Comparison of ENCODE assay signal across 14 mouse cellular contexts in the genomic region with DNA sequence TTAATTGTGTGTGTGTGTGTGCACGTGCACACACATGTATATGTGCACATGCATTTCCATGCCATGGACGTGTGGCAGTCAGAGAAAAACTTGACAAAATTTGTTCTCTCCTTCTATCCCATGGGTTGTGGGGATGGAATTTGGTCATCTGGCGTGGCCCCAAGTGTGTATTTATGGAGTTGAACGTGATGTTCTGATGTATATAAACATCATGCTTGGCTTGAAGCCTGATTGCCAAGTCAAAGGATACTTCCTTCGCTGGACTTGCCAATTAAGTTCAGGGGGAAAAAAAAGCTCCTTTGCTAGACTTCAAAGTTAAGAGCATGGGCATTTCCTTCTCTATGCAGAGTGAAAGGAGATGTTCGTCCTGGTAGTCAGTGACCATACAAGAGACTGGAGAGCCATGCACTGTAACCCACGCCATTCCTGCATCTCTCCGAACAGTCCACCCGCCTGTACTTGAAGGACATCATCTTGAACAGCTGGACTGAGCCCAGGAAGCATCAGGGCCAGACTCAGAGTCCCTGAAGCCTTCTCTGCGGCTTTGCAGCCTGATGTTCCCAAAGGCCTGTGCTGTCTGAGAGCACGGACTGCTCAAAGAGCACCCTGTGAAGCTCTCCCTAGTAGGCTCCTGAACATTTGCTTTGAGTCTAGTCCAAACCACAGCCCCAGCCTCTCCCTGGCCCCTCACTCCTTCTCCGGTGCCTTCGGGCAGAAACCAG.
DNase-seq lines count a peak whose midpoint lies in the region; ATAC-seq and TF ChIP-seq lines count a peak whose summit lies in the region.
"Had no signal": no experiment of that assay in that cellular context is flagged by ENCODE, and none has a peak within 500 bp of the region (broad histone marks: within the 10 kb centered on the region; RNA-seq: fewer than 3 reads in every experiment).

No protein-coding gene starts in this region.

- TF ChIP-seq POLR2A in limb, embryonic 14.5 days (IDR thresholded peaks at IDR 0.05; ENCODE audit: borderline replicate concordance, extremely low read depth, insufficient read depth, insufficient read length): no peak

- H3K27ac ChIP-seq in heart, embryonic 16.5 days (ENCODE audit: low read length): peak overlapping the region; percentile 31; the same call in 1 of the 2 replicates
- no peak overlapping the region for H3K27ac ChIP-seq in limb, embryonic 14.5 days (replicated peaks; ENCODE audit: low read depth, low read length)
- H3K27ac ChIP-seq in limb, embryonic 10.5 days: no peak overlapping the region
- peak overlapping the region; percentile 40 for H3K27ac ChIP-seq in intestine, embryonic 16.5 days (ENCODE audit: low read length)
- H3K27ac ChIP-seq: hindbrain, embryonic 10.5 days; neural tube, embryonic 15.5 days had no signal

- 68% methylated on average over 13 of the region's 13 CpGs for WGBS in heart, embryonic 16.5 days
- 78% methylated on average over 13 of the region's 13 CpGs for WGBS in limb, embryonic 14.5 days
- WGBS in limb, embryonic 10.5 days: 90% methylated on average over 13 of the region's 13 CpGs
- 75% methylated on average over 13 of the region's 13 CpGs for WGBS in intestine, embryonic 16.5 days

- DNase-seq in heart, postnatal 25 days (ENCODE audit: low spot score): no peak
- DNase-seq in limb, embryonic 14.5 days (ENCODE audit: low spot score): no peak
- DNase-seq in limb, embryonic 10.5 days (ENCODE audit: low spot score): no peak
- DNase-seq in lung, postnatal 25 days (ENCODE audit: low spot score): peak; percentile 17
- DNase-seq in cerebellum, adult 9-10 months: no peak
- DNase-seq in spleen, postnatal 10 days (ENCODE audit: low spot score in 2 of 2): no peak
- DNase-seq: cerebellum, postnatal 14 days; liver, postnatal 0 days; right cerebral cortex, postnatal 14 days had no signal

- no peak overlapping the region for H3K4me3 ChIP-seq in heart, embryonic 16.5 days (ENCODE audit: low read length)
- no peak overlapping the region for H3K4me3 ChIP-seq in limb, embryonic 14.5 days (replicated peaks; ENCODE audit: low read length)
- no peak overlapping the region for H3K4me3 ChIP-seq in limb, embryonic 10.5 days
- no peak overlapping the region for H3K4me3 ChIP-seq in intestine, embryonic 16.5 days (ENCODE audit: low read length)
- H3K4me3 ChIP-seq: hindbrain, embryonic 10.5 days; neural tube, embryonic 15.5 days had no signal

- no peak overlapping the region for H3K4me2 ChIP-seq in heart, embryonic 16.5 days (ENCODE audit: low read depth, low read length)
- H3K4me2 ChIP-seq in limb, embryonic 14.5 days (replicated peaks; ENCODE audit: low read depth, low read length, severe bottlenecking): no peak overlapping the region
- no peak overlapping the region for H3K4me2 ChIP-seq in intestine, embryonic 16.5 days (ENCODE audit: low read depth, low read length)
- H3K4me2 ChIP-seq: midbrain, embryonic 11.5 days; neural tube, embryonic 15.5 days had no signal

- no peak overlapping the region for H3K9ac ChIP-seq in heart, embryonic 16.5 days (ENCODE audit: low read length)
- H3K9ac ChIP-seq in limb, embryonic 14.5 days (ENCODE audit: low read depth, low read length, severe bottlenecking): no peak overlapping the region
- H3K9ac ChIP-seq in intestine, embryonic 16.5 days (ENCODE audit: low read depth, low read length): no peak overlapping the region
- H3K9ac ChIP-seq: liver, postnatal 0 days; neural tube, embryonic 15.5 days had no signal

- no peaks in the 10 kb centered on the region for H3K36me3 ChIP-seq in heart, embryonic 16.5 days (ENCODE audit: control insufficient read depth, insufficient read depth)
- H3K36me3 ChIP-seq in limb, embryonic 14.5 days (ENCODE audit: control insufficient read depth, insufficient read depth, low read length): no peaks in the 10 kb centered on the region
- H3K36me3 ChIP-seq in limb, embryonic 10.5 days: no peaks in the 10 kb centered on the region
- no peaks in the 10 kb centered on the region for H3K36me3 ChIP-seq in intestine, embryonic 16.5 days (ENCODE audit: control insufficient read depth, insufficient read depth, low read length)
- H3K36me3 ChIP-seq: hindbrain, embryonic 10.5 days; neural tube, embryonic 15.5 days had no signal

- no peaks in the 10 kb centered on the region for H3K9me3 ChIP-seq in heart, embryonic 16.5 days (replicated peaks; ENCODE audit: control insufficient read depth, low read length)
- H3K9me3 ChIP-seq in limb, embryonic 14.5 days (ENCODE audit: control insufficient read depth, low read length): no peaks in the 10 kb centered on the region
- H3K9me3 ChIP-seq in limb, embryonic 10.5 days (replicated peaks): no peaks in the 10 kb centered on the region
- no peaks in the 10 kb centered on the region for H3K9me3 ChIP-seq in intestine, embryonic 16.5 days (ENCODE audit: control insufficient read depth, low read length)
- H3K9me3 ChIP-seq: hindbrain, embryonic 10.5 days; neural tube, embryonic 15.5 days had no signal

- H3K27me3 ChIP-seq in heart, embryonic 16.5 days (ENCODE audit: control insufficient read depth, insufficient read depth, low read length): no peaks in the 10 kb centered on the region
- H3K27me3 ChIP-seq in limb, embryonic 14.5 days (ENCODE audit: control insufficient read depth, insufficient read depth, low read length): no peaks in the 10 kb centered on the region
- no peaks in the 10 kb centered on the region for H3K27me3 ChIP-seq in limb, embryonic 10.5 days (ENCODE audit: low read depth, poor library complexity, severe bottlenecking)
- no peaks in the 10 kb centered on the region for H3K27me3 ChIP-seq in intestine, embryonic 16.5 days (replicated peaks; ENCODE audit: control insufficient read depth, insufficient read depth, low read length)
- H3K27me3 ChIP-seq: neural tube, embryonic 15.5 days had no signal

- H3K4me1 ChIP-seq in heart, embryonic 16.5 days (ENCODE audit: control insufficient read depth, insufficient read depth, low read length): no peaks in the 10 kb centered on the region
- no peaks in the 10 kb centered on the region for H3K4me1 ChIP-seq in limb, embryonic 14.5 days (ENCODE audit: control insufficient read depth, insufficient read depth, low read length)
- no peaks in the 10 kb centered on the region for H3K4me1 ChIP-seq in limb, embryonic 10.5 days
- no peaks in the 10 kb centered on the region for H3K4me1 ChIP-seq in intestine, embryonic 16.5 days (ENCODE audit: control insufficient read depth, insufficient read depth, low read length)
- H3K4me1 ChIP-seq: hindbrain, embryonic 10.5 days; neural tube, embryonic 15.5 days had no signal

- intact Hi-C loops in heart, postnatal 25 days (cut with DNase I): no loop called here

- no peak for ATAC-seq in heart, embryonic 16.5 days (replicated peaks; ENCODE audit: extremely low read depth, insufficient read depth, low FRiP score)
- ATAC-seq in limb, embryonic 14.5 days (ENCODE audit: low FRiP score, low read depth): peak; percentile 44; the same call in 1 of the 2 replicates
- ATAC-seq in intestine, embryonic 16.5 days: peak; percentile 77
- ATAC-seq: liver, postnatal 0 days had no signal

Comparison
In these comparisons a context has a peak if more than half of its experiments do, and no peak if none do; other contexts are left out.
1. H3K27ac ChIP-seq: peak in heart, embryonic 16.5 days (single experiment) and intestine, embryonic 16.5 days (single experiment); none in limb, embryonic 14.5 days (single experiment) and limb, embryonic 10.5 days (single experiment).